Mouse (Mus musculus) testis, postnatal 10 days (tissue): ENCODE measurements around the gene Spsb2.
"Not testable (repeated sequence)": the region's sequence is repeated elsewhere in the genome, so short reads cannot be mapped to it uniquely, and the experiment has no call there.

Source experiments
- DNase-seq: peaks from one replicate; pipeline ENCODE4 v3.0.0; 2021; ENCODE audit warnings: low spot score

Gene Spsb2

DNA sequence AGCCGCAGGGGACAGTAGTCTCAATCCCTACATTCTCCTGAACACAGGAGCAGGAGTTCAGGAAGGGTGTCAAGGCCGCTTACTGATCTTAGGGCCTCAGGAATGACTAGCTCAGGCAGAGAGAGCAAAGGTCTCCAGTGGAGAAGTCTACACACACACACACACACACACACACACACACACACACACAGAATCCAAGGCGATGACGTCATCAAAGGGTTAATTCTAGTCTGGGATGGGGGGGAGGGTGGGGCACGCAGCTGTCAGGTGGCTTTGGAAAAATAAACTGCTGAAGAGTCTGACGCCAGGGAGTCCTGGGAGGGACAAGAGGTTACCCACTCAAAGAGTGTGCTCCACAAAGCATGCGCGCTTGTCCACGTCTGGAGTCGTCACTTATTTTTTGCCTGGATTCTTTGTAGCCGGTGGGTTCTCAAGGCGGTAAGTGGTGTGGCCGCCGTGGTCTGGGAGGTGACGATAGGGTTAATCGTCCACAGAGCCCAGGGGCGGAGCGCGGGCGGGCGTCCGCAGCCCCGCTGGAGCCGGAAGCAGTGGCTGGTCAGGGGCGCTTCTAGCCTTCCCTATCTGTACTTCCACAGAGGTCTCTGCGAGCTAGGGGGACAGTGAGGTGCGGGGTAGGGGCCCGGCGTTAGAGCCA, at the start of gene Spsb2:
Gene Spsb2 (plus strand): TSS at position 304 of the 655 bp plus-strand sequence.
- DNase-seq = peak; percentile 81

- no peak for DNase-seq
Observed at GRCm38 (mm10) chr6:124758849-124759232, 49.6 kb upstream of the Spsb2 start.

GRCm38 (mm10) chr6:124759259-124759658, 49.2 kb upstream of the Spsb2 start:
- DNase-seq = peak; percentile 89

GRCm38 (mm10) chr6:124765951-124766350, 42.5 kb upstream of the Spsb2 start:
- DNase-seq = no peak

- no peak for DNase-seq
Observed at GRCm38 (mm10) chr6:124767536-124767919, 40.9 kb upstream of the Spsb2 start.

DNA sequence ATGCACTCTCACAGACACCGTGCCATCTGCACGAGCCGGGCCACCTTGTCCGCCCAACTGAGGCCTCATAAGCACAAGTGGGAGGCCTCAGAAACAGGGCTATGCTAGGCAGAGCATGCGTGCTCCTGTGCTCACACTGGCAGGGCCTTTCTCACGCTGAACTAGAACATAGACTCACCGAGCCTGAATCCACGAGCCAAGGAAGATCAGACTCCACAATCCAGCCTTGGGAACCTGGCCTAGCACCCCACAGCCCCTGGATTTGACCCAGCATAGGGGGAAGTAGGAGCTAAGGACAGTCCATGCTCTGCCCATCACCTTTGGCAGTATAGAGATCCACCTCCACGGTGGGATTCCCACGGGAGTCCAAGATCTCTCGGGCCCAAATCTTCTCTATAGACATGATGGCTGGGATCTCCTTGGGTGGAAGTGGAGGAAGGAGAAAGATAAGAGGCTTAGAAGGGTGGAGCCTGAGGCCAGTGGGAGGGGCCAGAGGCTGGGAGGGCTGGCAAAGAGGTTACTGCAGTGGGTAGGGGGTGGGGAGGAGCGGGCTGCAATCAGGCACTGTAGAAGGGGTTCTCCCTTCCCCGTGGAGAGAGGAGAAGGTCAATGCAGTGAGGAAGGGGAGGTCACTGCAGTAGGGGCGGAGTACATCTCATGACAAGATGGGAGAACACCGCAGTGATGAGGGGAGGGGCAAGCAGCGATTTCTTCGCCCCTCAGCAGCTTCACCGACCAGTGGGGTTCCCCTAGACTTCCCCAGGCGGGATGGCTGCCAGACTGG, 40.3 kb upstream of the Spsb2 start:
- DNase-seq = peak; percentile 65

DNA sequence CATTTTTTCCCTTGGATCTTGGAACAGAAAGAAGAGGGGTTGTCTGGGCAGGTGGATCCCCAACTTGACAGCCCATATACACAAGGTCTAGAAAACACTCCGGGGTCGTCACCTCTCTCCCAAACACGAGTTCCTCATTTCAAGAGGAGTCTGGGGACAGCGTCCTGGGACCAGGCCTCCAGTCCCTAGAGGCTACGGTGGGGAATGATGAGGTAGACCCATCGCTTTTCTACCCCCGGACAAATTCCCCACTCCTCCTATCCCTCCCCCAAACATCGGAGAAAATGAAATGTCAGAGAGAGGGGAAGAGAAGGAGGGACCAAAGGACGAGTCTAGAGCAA, 39.8 kb upstream of the Spsb2 start:
- DNase-seq = no peak

- DNase-seq = peak; percentile 65
Observed at GRCm38 (mm10) chr6:124769101-124769765, 39.2 kb upstream of the Spsb2 start, which contains the start of gene Eno2. TSS of gene Eno2 (minus strand) at chr6:124769673.

- no peak for DNase-seq
Observed at GRCm38 (mm10) chr6:124770013-124770412, 38.4 kb upstream of the Spsb2 start.

DNA sequence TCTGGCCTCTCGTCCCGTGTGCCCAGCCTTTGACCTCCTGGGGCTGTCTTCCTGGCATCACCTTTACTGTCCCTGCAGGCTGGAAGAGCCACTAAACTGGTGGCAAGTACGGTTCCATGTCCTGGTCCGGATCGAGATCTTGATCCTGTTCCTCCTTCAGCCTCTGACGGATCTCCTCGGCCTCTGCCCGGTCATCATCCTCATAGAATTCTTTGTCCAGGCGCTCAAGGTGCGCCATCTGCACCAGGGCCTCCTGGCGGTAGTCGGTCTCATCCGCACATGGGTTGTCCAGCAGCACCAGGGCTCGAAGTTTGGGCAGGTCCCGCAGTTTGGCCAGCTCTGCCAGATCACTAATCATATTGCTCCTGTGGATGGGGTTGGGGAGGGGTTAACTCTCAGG, 38.0 kb upstream of the Spsb2 start:
- DNase-seq = no peak

GRCm38 (mm10) chr6:124779222-124779983, 29.1 kb upstream of the Spsb2 start, which contains the start of gene Lrrc23:
TSS of gene Lrrc23 (minus strand) at chr6:124779727.
- peak; percentile 54 for DNase-seq

- peak; percentile 56 for DNase-seq
Observed at GRCm38 (mm10) chr6:124779984-124780416, 28.5 kb upstream of the Spsb2 start.

GRCm38 (mm10) chr6:124780917-124781316, 27.5 kb upstream of the Spsb2 start:
- DNase-seq = no peak

DNA sequence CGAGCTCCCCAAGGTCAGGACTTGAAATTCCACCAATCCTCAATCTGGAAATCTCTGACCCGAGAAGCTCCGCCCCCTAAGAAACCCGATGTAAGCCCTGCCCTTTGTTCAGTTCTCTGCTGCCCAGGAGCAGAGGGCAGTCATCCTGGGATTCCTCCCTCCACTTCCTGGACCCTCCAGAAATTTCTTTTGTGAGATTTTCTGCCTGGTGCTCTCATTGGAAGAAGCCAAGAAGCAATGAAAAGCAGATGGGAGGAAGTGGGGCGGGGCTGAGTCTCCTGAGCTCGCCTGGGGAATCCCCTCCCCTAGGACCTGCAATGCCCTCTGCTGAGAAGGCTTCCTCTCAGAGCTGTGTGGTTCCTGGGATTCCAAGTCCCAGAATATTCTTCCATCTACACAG, 26.0 kb upstream of the Spsb2 start:
- DNase-seq = peak; percentile 49

- DNase-seq = no peak
Observed at GRCm38 (mm10) chr6:124786756-124787420, 21.6 kb upstream of the Spsb2 start.

DNA sequence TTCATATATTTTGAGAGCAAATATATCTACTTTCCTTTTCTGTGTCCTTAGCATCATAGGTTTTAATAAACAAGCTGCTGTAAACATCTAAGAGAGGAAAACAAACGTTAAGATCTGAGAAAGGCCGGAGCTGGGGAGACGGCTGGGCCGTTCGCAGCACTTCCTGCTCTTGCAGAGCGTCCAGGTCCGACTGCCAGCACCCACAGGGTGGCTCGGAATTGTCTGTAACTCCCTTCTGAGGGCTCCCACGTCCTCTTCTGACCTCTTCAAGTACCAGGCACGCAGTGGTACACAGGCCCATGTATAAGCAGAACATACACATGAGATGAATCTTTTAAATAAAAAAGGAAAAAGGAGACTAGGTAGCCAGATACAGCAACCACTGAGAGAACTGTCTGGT, 20.7 kb upstream of the Spsb2 start:
- DNase-seq = no peak

DNA sequence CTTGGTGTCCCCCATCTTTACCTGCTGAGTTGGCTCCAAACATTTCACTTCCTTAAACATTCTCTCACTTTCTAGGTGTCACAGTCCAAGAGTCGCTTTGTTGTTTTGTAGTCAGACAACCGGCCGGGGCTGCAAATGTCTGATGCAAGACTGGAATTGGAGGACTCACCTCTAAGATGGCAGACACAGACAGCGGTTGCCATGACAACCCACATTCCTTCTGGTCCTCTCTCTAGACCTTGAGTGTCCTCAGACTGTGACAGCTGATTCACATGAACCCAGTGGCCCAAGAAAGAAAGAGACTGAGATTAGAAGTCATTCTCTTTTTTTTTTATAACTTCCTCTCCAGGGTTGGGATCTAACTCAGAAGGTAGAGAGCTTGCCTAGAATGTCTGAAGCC, 18.9 kb upstream of the Spsb2 start:
- no peak for DNase-seq

- no peak for DNase-seq
Observed at GRCm38 (mm10) chr6:124790121-124790520, 18.3 kb upstream of the Spsb2 start.

DNA sequence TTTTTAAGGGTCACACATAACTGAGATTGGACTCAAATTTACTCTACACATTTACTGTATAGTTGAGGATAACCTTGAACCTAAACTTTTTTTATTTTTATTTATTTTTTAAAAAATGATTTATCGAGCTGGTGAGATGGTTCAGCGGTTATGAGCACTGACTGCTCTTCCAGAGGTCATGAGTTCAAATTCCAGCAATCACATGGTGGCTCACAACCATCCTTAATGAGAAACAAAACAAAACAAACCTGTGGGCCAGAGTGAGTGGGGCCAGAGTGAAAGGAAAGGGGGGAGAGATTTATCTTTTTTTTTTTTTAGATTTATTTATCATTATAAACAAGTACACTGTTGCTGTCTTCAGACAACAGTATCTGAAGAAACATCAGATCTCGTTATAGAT, 16.6 kb upstream of the Spsb2 start:
- DNase-seq = no peak

DNA sequence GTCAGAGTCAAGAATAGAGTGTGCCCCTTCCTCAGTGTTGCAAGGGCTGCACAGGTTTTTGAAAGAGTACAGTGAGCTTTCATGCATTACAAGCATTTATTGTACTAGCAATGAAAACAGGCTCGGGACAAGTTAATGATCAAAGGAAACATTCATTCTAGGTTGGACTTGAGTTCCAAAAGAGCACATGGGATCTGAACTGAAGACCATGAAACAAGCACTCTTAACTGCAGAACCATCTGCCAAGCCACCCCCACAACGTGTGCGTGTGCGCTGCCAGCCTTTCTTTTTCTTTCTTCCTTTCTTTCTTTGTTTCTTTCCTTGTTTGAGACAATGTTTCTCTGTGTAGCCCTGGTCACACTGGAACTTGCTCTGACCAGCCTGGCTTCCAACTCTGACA, 12.7 kb upstream of the Spsb2 start:
- no peak for DNase-seq

- no peak for DNase-seq
Observed at GRCm38 (mm10) chr6:124796200-124796599, 12.3 kb upstream of the Spsb2 start.

DNA sequence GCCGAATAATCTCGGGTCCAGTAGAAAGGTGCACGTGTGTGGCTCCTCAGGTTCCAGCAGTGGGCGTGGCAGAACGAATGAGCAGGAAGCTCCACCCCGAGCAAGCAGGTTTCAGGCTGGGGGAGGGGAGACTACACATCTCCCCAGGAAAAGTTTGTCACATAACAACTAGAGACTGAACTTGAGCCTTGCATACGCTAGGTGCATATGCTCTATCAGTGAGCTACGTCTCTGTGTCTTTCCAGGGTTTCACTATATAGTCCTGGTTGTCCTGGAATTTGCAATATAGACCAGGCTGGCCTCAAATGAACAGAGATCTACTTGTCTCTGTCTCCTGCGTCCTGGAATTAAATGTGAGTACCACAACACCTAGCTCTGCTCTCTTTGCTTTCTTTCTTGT, 6.1 kb upstream of the Spsb2 start:
- not testable (repeated sequence) for DNase-seq
